Mouse (Mus musculus) ES-E14 (cell line): Measurements from ENCODE around the gene Nfe2l2.

Experiments
- HCFC1 ChIP-seq: IDR thresholded peaks from 2 replicates; pipeline ENCODE4 v1.6.1; 2012; ENCODE audit warnings: low read length, inconsistent platforms, borderline replicate concordance; ENCODE audit not compliant: insufficient read depth
- MAFK ChIP-seq: IDR thresholded peaks from 2 replicates; pipeline ENCODE4 v1.6.1; 2014; ENCODE audit warnings: mild to moderate bottlenecking, low read depth, low read length, inconsistent platforms; ENCODE audit not compliant: insufficient read depth
- ZC3H11A ChIP-seq: IDR thresholded peaks from 2 replicates; pipeline ENCODE4 v1.6.1; 2012; ENCODE audit warnings: low read depth, mild to moderate bottlenecking, inconsistent platforms, low read length, borderline replicate concordance
- ZNF384 ChIP-seq: IDR thresholded peaks from 2 replicates; pipeline ENCODE4 v1.6.1; 2012; ENCODE audit warnings: low read depth, low read length, inconsistent platforms

DNA sequence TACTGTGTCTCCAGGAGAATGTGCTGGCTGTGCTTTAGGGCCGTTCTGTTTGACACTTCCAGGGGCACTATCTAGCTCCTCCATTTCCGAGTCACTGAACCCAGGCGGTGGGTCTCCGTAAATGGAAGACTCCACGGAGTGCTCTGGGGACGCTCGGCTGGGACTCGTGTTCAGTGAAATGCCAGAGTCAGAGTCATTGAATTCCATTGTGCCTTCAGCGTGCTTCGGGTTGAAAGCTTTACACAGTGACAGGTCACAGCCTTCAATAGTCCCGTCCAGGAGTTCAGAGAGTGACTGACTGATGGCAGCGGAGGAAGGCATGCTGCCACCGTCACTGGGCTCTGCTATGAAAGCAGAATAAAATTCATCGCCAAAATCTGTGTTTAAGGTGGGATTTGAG, 27.9 kb downstream of the Nfe2l2 start:
- TF ChIP-seq ZC3H11A = no peak
- TF ChIP-seq HCFC1 = no peak
- TF ChIP-seq MAFK = no peak
- no peak for TF ChIP-seq ZNF384
